Mouse (Mus musculus) CD4-positive, CD25-positive, alpha-beta regulatory T cell, adult 4 months (primary cell): Measurements from ENCODE around the gene Dnaaf1. TPM values are rescaled to one million over a fixed set of nuclear protein-coding genes. Genes with fewer than 3 reads are reported as not detected.
A peak's percentile ranks its signal among the peaks of the same experiment; 100 is the strongest.

Source experiments
- ATAC-seq: one replicate; pipeline ENCODE4 v1.8.0; 2017
- polyA plus RNA-seq, 2 experiments: library from polyadenylated mRNA; unstranded; fragments of 100-300 nt; shearing (Covaris generic); gene quantifications; one replicate each; pipeline ENCODE4 v1.2.1; 2017

Gene Dnaaf1
- polyA plus RNA-seq, 2 experiments from 2014 or later, result not detected

DNA sequence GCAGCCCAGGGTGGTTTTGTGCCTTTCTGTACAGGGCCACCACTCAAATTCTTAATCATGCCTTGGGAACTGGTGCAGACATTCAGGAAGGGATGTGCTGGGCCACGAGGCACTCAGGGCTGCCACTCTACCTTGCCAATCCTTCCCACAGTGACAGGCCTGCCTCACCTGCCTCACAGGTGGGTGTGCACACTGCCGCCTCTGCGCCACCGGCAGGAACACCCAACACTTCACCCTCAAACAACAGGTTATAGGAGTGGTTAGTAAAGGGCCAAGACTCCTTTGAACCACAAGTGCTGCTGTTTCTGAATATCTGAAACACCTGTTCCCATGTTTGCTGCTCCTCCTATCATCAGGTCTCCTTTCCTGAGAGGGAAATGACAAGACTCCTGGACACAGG, 2.6 kb upstream of the Dnaaf1 start:
- no peak for ATAC-seq

DNA sequence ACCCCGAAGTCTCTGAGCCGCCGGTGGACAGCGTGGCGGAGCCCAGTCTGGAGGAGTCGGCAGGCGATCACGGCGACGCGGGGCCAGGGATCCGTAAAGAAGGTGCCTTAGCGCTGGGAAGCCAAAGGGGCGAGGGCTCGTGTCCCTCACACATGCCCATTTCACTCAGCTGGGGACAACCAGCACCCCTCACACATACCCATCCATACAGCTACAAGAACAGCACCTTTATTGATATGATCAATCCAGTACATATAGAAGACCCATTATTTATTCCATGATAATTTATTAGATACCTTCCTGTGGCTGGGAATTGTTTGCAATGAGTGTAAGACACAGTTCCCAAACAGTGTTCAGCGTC, 311 bp downstream of the Dnaaf1 start:
- ATAC-seq, result no peak

DNA sequence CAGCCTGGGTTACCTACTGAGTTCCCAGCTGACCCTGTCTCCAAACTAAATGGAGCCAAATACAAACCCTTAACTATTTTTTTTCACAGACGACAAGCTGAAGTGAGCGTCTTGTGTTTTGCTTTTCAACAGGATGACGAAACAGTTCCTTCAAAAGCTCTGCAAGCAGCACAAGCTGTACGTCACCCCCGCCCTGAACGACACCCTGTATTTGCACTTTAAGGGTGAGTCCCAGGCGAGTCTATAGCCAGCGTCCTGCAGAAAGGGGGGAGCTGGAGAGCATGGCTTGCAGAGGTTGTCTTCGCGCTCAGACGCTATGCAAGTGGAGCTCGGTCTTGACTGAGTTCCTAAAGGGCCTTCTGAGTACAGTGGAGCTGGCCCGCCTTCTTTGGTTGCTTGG, 4.1 kb downstream of the Dnaaf1 start:
- no peak for ATAC-seq

DNA sequence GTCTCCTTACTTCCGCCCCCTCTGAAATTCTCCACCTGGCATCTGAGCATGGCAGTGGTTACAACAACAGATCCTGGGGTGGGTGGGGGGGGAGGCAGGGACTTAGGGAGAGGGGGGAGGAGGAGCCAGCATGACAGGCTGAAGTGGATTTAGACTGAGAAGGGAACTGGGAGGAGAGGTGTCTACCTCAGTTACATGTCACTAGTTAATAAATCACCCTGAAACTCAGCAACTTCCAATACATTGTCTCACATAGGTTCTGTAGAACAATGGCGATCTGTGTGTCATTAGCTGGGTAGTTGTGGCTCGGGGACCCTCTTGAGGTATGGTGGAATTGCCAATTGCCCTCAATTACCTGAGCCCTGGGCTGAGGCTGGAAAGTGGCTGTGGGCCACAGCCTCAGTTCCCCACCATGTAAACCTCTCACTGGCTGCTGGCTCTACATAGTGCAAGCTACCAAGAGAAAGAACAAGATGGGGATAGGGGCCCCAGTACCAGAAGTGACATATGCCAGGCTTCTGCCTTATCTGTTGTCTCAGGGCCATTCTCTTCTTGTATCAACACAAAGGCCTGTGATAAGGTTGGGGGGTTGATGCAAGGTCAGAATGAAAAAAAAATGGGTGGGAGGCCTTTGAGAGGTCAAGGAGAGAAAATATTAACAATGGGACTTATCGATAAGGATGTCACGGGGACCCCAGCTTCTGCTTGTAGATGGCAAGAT, 5.6 kb downstream of the Dnaaf1 start:
- ATAC-seq, result no peak

DNA sequence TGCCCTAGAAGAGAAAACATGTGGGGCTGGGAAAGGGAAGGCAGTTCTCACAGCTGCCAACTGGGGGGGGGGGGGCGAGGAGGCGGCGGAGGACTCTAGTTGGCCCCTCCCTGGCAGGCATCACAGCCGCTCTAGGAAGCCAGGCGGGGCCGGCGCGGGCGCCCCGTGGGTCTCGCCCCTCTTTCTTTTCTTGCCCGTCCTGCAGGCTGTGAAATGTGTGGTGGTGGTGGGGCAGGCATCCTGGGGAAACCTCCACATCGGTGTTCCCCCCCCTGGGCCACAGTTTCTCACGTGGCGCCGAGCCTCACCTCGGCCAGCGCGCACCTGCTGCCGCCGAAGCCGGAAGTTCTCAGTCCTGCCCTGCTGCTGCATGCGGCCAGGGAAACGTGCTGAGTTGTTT, 10.9 kb downstream of the Dnaaf1 start:
- ATAC-seq, result peak; percentile 92

DNA sequence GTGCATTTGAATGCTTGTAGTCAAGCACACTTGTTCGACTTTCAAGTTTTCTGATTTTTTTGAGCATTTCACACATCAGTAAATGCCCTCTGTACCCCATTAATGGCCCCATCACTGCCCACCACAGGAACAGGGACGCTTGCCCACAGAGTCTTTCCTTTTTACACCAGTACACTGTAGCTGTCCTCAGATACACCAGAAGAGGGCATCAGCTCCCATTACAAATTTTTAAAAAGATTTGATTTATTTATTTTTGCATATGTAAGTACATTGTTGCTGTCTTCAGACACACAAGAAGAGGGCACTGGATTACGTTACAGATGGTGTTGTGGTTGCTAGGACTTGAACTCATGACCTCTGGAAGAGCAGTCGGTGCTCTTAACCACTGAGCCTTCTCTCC, 13.3 kb downstream of the Dnaaf1 start:
- ATAC-seq, result no peak

DNA sequence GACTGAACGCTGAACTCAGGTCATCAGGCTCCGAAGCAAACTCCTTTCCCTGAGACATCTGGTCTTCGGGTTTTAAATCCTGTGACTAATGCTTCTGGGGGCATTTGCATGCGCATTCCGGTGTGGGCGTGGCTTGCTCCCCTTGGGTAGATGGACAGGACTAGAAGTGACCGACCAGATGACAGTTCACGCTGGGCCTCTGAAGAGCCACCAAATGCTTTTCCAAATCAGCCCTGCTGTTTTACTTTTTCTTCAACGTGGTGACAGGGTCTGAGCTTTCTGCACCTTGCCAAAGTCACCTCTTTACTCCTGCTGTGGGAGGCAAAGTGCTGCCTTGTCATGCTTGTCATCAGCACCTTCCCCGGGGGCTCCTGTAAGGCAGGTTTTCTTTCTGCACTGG, 13.8 kb downstream of the Dnaaf1 start:
- no peak for ATAC-seq

DNA sequence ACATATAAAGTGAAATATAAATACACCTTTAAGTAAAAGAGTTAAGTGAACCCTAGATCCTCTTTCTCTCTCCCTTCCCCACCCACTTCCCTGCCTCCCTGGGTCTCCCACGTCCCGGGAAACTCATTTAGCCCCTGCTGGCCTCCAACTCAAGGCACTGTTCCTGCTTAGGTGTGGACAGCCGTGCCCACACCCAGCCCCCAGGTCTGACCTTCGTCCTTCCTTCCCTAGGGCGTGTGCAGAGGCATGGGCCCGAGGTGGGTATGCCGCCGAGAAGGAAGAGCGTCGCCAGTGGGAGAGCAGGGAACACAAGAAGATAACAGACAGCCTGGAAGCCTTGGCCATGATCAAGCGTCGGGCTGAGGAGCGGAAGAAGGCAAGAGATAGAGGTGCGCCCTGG, 15.3 kb downstream of the Dnaaf1 start:
- ATAC-seq, result no peak

DNA sequence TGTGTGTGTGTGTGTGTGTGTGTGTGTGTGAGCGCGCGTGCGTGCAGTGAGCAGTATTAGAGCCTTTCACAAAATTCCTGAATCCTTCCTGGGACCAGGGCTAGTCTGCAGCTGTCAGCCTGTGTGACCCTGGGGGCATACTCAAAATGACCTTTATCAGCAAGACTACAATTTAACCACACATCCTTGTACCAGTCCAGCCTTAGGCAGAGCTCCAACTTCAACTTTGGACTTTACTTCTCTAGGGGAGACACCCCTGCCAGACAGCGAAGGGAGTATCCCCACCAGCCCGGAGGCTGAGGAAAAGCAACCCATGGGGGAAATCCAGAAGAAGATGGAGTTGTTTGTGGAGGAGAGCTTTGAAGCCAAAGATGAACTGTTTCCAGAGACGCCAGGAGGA, 16.4 kb downstream of the Dnaaf1 start:
- no peak for ATAC-seq

DNA sequence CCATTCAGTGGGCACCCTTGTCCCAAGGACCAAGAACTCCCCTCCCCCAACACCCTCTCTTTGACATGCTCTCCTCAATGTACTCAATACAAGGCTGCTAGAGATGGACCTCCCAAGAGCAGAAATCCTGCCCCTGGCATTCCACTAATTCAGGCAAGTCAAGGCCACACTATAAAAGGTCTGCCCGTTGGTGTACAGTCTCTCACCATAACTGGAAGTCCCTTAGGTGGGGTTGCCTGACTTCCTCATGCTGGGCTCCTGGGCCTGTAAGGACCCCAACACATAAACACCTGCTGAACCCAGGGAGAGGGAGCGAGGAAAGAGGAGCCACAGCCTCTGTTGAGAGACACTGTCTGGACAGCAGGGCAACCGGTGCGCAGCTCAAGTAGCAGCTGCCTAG, 28.7 kb downstream of the Dnaaf1 start:
- ATAC-seq, result no peak

DNA sequence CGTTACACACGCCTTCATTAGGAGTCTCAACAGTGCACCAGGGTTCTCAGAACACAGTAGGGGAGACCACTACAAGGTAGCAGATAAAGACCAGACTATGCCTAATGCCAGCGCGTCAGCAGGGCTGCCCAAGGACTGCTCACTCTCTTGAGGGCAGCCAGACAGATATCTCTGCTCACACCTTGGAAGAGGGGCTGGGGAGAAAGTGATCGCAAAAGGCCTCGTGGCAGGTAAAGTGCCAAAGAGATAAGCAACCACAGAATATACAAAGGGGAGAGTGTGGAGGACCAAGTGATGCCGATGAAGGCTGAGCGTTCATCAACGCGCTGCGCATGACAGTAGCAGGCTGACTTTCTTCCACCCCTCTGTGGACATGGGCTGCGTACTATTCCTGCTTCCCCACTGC, 29.4 kb downstream of the Dnaaf1 start:
- ATAC-seq, result no peak

DNA sequence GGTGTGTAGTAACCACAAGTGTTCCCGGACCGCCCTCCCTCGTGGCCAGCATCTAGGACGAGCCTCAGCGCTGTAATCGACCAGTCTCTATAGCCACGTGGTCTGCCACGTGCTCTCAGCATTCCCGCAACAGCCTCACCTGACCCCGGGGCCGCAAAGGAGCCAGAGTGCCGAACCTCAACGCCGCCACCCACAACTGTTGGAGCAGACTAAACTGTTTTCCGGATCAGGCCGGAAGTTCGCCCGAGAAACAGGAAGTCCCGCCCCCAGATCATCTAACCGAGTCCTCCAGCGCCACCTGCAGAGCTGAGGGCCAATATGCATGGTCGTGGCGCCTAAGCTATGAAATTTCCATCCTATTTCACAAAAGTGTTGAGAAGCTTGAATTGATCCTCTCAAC, 30.0 kb downstream of the Dnaaf1 start, which contains the start of gene Taf1c:
Gene Taf1c, minus strand, starts transcription at position 227 of the 400 bp plus-strand sequence.
- ATAC-seq, result peak; percentile 100

DNA sequence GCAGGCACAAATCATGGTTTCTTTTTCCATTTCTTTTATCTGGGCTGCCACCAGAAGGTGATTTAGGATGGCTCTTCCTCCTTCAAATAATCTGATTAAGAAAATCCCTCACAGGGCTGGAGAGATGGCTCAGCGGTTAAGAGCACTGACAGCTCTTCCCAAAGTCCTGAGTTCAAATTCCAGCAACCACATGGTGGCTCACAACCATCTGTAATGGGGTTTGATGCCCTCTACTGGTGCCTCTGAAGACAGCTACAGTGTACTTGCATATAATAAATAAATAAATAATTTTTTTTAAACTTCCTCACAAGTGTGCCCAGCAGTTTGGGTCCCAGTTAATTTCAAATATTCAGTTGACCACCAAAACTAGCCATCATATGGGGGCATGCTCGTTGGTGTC, 31.2 kb downstream of the Dnaaf1 start:
- no peak for ATAC-seq

DNA sequence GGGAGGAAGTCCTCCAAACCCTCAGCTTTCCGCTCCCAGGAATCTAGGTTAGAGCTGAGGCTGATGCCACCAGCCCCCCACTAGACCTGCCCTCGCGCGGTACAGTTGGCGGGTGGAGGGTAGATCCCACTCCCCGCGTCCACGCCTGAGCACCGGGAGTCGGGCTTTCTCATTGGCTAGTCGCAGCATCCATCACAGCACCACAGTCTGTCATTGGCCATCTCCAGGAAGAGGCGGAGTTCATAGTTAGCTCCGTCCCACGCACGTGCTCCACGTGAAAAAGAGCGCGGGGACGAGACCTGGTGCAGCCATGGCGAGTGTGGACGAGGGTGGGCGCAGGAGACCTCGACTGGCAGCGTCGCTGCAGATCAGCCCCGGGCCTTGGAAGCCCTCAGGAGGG, 37.4 kb downstream of the Dnaaf1 start, which contains the start of gene Adad2:
Gene Adad2, plus strand, starts transcription at position 277 of the 400 bp plus-strand sequence.
- no peak for ATAC-seq

DNA sequence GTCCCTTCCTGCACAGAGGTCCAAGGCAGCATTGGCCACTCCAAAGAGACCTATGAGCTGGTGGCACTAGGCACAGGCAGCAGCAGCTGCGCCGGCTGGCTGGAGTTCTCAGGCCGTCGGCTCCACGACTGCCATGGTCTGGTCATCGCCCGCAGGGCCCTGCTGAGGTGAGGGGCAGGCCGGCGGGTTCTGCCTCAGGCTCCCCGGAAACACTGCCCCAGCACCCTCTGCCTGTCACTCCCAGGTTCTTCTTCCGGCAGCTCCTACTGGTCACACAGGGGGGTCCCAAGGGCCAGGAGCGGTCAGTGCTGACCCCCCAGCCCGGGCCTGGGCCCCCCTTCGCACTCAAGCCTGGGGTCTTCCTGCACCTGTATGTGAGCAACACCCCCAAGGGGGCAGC, 40.1 kb downstream of the Dnaaf1 start:
- no peak for ATAC-seq

DNA sequence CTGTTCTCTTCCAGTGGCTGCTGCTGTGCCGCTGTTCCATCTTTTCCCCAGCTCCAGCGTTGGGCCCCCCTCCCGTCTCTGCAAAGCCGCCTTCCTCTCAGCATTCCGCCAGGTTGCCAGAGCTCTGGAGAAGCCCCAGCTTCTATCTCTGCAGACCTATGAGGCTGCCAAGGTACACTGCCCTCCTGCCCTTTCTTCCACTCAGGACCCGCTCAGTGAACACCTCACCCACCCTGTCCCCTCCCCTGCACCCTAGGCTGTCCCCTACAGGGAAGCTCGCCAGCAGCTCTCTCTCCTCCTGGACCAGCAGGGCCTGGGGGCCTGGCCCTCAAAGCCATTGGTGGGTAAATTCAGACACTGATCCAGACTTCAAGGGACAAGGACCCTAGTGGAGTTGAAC, 41.3 kb downstream of the Dnaaf1 start:
- no peak for ATAC-seq

DNA sequence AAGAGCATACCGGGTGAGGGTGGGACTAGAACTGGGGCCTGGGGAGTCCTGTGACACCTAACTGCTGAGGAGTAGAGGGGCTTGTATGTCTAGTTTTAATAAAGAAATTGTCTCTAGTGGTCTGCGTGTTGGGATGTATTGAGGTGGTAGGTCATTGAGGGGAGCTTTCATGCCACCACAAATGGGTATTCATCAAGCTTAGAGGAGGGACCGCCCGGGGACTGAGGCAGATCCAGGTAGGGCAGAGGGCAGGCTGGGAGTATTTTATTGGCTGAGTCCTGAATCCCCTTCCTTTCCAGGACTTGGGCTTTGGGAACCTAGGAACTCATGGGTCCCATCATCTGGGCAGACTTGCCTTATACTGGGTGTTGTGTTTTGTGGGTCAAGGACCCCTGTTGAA, 41.8 kb downstream of the Dnaaf1 start:
- ATAC-seq, result no peak

DNA sequence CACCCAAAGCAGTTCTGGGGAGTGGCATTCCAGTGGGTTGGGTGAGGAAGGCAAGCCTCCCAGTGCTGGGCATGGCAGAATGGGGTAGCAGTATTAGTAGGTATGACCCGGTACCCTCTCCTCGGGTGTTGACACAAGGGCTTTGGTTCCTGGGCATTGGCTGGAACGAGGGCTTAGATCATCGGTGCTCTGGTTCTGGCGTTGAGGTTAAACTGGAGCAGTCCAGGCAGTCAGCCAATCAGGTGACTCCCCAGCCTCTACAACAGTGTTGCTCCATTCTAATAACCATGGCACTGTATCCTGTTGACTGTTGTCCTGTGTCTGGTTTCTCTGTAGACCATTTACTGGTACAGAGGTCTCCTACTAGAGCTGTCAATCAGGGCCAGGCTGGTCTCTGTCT, 42.6 kb downstream of the Dnaaf1 start:
- ATAC-seq, result no peak

DNA sequence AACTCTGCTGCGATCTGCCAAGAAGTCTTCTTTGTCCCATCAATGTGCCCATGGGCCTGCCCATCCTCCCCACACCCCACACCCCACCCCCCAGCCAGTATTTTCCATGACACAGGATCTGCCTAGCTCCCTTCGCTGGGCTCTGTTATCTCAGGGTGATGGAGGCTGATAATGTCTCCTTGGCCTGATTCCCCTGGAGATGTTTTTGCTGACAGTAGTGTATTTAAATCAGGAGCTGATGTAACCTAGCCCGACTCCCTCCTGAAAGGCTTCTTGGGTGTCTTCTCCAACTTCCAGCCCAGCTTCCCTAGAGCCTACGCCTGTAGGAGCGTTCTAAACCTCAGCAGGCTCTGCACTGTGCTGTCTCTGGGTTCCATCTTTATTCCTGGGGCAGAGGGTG, 43.9 kb downstream of the Dnaaf1 start:
- ATAC-seq, result no peak

DNA sequence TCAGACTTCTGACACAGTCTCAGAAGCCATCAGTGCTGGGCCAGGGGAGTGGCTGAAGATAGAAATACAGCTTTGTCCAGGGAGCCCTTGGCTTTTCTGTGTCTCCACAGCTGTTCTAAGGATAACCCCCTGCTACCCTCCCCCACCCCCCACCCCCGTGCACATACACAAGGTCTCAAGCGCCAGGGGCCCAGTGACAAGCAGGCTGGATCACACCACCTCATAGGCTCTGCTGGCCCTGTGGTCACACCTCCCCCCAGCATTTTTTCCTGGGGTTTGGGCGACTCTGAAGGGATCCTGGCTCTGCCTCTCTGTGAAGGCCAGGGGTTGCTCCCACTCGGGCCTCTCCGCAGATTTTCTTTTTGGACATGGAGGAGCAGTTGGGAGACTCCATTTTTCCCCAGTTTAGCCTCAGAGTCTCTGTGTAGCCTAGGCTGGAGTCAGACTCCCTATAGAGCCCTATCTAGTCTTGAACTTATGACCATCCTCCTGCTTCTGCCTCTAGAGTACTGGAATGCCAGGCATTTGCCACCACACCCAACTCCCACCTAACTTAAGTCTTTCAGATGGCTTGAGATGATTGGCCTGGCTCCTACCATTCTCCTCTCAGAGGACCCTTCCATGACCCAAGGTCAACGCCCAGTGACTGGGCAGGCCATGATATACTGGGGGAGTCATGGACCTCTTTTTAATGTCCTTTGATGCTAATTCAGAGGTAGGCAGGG, 45.2 kb downstream of the Dnaaf1 start:
- no peak for ATAC-seq

DNA sequence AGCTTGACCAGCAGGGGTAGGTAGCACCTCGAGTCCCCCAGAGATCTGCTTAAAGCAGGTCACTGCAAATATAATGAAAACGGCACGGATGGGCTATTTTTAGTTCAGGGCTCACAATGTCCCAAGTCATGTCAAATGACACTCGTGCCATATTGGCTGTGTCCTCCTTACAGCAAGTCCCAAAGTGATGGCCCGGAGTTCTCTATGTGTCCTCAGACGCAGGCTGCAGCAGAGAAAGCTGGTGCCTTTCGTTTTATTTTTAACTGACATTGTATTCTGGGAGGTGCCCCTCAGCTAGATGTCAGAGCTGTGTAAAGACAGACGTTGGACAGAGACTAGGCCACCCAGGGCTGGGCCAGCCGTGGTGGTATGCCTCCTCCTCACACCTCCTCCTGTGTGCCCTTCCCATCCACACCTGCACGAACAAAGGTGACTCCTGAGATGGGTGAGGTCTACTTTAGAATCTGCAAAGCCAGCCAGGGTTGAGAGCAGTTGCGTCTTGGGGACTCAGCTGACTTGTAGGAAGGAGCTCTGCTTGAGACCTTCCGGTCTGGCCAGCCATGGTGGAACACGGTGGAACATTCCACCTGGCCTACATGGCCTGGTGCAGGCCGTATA, 45.9 kb downstream of the Dnaaf1 start:
- ATAC-seq, result no peak

DNA sequence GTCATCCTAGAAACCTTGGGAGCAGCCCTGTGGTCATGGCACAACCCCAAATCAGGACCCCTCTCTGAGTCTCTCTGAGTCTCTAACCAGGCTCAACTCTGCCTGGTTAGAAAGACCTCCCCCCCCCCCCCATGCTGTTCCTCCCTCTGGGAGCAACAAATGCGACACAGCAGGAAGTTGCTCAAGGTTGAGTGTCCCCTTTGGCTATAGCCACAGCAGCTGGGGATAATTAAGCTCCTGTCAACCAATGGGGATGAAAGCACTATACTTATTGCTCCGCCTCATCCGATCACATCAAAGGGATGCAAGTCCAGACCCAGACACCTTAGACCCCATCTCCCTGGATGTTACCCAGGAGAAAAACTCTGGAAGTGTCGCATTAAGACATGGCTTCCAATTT, 47.5 kb downstream of the Dnaaf1 start:
- no peak for ATAC-seq

DNA sequence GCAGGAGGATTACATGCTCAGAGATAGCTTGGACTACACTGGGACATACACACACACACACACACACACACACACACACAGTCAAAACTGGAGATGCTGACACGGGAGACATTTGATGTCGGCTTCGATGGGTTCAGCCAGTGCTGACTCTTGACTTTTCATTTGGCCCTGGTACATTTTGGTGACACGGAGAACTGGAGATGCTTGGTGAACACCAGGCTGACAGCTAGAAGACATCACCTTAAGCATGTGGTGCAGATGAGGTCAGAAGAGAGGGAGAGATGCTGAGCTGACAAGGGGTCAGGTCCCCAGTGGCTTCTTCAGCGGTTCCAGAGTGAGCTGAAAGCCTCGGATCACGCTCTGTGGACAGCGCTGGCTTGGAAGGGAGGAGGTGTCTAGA, 48.0 kb downstream of the Dnaaf1 start:
- no peak for ATAC-seq

DNA sequence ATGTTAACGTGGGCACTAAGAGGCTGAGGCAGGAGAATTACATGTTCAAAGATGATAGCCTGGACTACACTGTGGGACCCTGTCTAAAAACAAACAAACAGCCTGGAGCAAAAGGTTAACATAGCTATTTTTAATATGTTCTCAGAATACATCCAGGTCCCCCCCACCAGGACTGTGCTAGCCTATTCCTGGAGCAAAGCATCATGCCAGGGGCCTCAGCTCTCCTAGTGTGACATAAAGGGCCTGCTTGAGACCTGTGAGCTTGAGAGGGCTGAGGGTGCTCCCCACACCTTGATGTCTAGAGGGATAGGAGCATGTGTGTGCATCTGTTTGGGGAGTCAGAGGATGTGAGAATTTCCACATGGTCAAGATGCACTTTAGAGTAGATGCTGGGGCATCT, 48.7 kb downstream of the Dnaaf1 start:
- no peak for ATAC-seq
